Mouse (Mus musculus) duodenum, adult 2 months (tissue): ENCODE data around the gene Vcl. TPM values are rescaled to one million over a fixed set of nuclear protein-coding genes. Genes with fewer than 3 reads are reported as not detected.

ENCODE experiments used
- polyA plus RNA-seq: library from polyadenylated mRNA; depleted of rRNA; stranded (reverse); fragments of >200 nt; gene quantifications from 2 replicates; pipeline ENCODE4 v1.2.3, GENCODE M21; 2012; ENCODE audit warnings: low replicate concordance; rRNA removed

Gene Vcl
- 9.9 and 17.5 TPM in 2 replicates for polyA plus RNA-seq

GRCm38 (mm10) chr14:20928848-20929745 lies at the start of gene Vcl:
TSS of gene Vcl (plus strand) at chr14:20929398.

GRCm38 (mm10) chr14:21052112-21052780 lies 123.0 kb downstream of the Vcl start, which contains the start of the genes Ap3m1 and Adk:
TSS of gene Ap3m1 (minus strand) at chr14:21052508.
TSS of gene Adk (plus strand) at chr14:21052574.

Other genes with a start within 250 kb of the Vcl start
- 8.1 and 12.3 TPM in 2 replicates for gene Fut11, start 234.4 kb upstream of the Vcl start, polyA plus RNA-seq
- 7.5 and 9.7 TPM in 2 replicates for gene Chchd1, start 226.4 kb upstream of the Vcl start, polyA plus RNA-seq
- gene Zswim8, start 221.8 kb upstream of the Vcl start, polyA plus RNA-seq = 125 and 136 TPM in 2 replicates
- gene Ndst2, start 194.8 kb upstream of the Vcl start, polyA plus RNA-seq = 15.7 and 28.6 TPM in 2 replicates
- 9.1 and 10.5 TPM in 2 replicates for gene Camk2g, start 135.3 kb upstream of the Vcl start, polyA plus RNA-seq
- gene Plau, start 92.7 kb upstream of the Vcl start, polyA plus RNA-seq = 1.5 and 2.0 TPM in 2 replicates
- gene Ap3m1, start 123.1 kb downstream of the Vcl start, polyA plus RNA-seq = 4.8 and 6.8 TPM in 2 replicates
- gene Adk, start 123.2 kb downstream of the Vcl start, polyA plus RNA-seq = 6.7 and 15.5 TPM in 2 replicates